Mouse (Mus musculus): ENCODE measurements at regions not wholly inside any gene's neighbourhood (a gene's known extent, or its start where the extent isn't known, plus 50 kb on each side); places are given as distances from the start of the nearest gene placed in this dataset.

- TF ChIP-seq POLR2A (IDR thresholded peaks at IDR 0.05; ENCODE audit: extremely low read depth, insufficient read depth, low read length) (no peak), CTCF (IDR thresholded peaks at IDR 0.05; ENCODE audit: low read depth, low read length) (no peak)
Measured at GRCm38 (mm10) chr7:37140191-37140590, 442.3 kb downstream of the Tshz3 start.

All from liver, adult 2 months (tissue).